8 mouse cellular contexts compared by ENCODE assay signal in the genomic region with DNA sequence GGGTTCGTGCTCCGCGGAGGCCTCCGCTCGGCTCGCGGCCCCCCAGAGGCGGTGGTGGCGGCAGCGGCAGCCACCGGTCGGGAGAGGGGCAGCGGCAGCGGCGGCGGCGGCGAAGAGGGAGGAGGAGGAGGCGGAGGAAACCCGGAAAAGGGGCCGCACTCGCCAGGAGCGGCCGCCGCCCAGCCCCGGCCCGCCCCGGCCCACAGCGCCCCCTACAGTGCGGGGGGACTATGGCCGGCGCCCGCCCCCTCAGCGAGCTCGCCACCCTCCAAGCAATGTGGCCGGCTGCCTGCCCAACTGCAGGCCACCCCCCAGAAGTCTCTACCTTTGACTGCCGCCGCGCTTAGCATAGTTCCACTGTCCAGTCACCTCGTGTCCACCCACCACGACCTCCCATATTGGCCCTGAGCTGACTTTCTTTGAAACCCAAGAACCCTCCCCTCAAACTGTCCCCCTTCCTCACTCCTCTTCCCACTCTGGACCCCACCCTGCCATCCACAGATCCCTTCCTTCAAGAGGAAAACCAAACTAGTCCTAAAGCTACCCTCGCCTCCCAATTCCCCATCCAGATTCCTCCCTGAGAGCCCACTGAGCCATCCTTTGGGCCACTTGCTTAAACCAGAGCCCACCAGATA. TPM values are rescaled to one million over a fixed set of nuclear protein-coding genes. Genes with fewer than 3 reads are reported as not detected.
A peak's percentile ranks its signal among the peaks of the same experiment; 100 is the strongest.
DNase-seq lines count a peak whose midpoint lies in the region; ATAC-seq and TF ChIP-seq lines count a peak whose summit lies in the region.

No protein-coding gene starts in this region.

- H3K27ac ChIP-seq in cerebellum, adult 2 months (ENCODE audit: insufficient read depth, low read length), result no peak overlapping the region
- peak overlapping the region; percentile 45; the same call in 1 of the 2 replicates for H3K27ac ChIP-seq in lung, postnatal 0 days (ENCODE audit: low read length)

- WGBS in cerebellum, adult 2 months, result 1% methylated on average over 37 of the region's 42 CpGs
- under 1% methylated on average over 7 of the region's 42 CpGs for WGBS in lung, postnatal 0 days

- peak overlapping the region; percentile 96 for H3K9ac ChIP-seq in lung, postnatal 0 days (replicated peaks; ENCODE audit: low read depth)

- ATAC-seq in hematopoietic stem cell, adult 5-6 weeks (replicated peaks in 1 of 2; ENCODE audit: insufficient read depth in 1 of 2, low FRiP score in 2 of 2, low TSS enrichment in 1 of 2, low read depth in 1 of 2, poor library complexity in 2 of 2, severe bottlenecking in 2 of 2), result peak; percentile 86 to 87
- ATAC-seq in lung, postnatal 0 days, result peak; percentile 97

- H3K4me1 ChIP-seq in cerebellum, adult 2 months (ENCODE audit: control insufficient read depth, insufficient read depth, low read length), result peaks cover 4% of the 10 kb centered on the region
- peaks cover 9% of the 10 kb centered on the region; the same call in 1 of the 2 replicates for H3K4me1 ChIP-seq in lung, postnatal 0 days (ENCODE audit: insufficient read depth, low read depth, low read length)

- no peaks in the 10 kb centered on the region for H3K9me3 ChIP-seq in lung, postnatal 0 days (ENCODE audit: low read length)

- H3K27me3 ChIP-seq in cerebellum, adult 2 months (ENCODE audit: control insufficient read depth, insufficient read depth, low read length), result no peaks in the 10 kb centered on the region
- no peaks in the 10 kb centered on the region for H3K27me3 ChIP-seq in lung, postnatal 0 days (replicated peaks; ENCODE audit: insufficient read depth, low read length)

- peak overlapping the region; percentile 77 for H3K4me3 ChIP-seq in cerebellum, adult 2 months (replicated peaks; ENCODE audit: insufficient read depth, low read depth, low read length)
- H3K4me3 ChIP-seq in lung, postnatal 0 days (ENCODE audit: low read depth, low read length), result peak overlapping the region; percentile 86

- H3K4me2 ChIP-seq in lung, postnatal 0 days (replicated peaks; ENCODE audit: low read depth, low read length), result peak overlapping the region; percentile 97

- TF ChIP-seq CTCF in cerebellum, adult 2 months (IDR thresholded peaks at IDR 0.05; ENCODE audit: borderline replicate concordance, insufficient read depth, low read depth, low read length), result peak; percentile 38
- peak; percentile 79 for TF ChIP-seq CTCF in lung, postnatal 0 days (IDR thresholded peaks at IDR 0.05)

- no peak for TF ChIP-seq EP300 in lung, postnatal 0 days (IDR thresholded peaks at IDR 0.05)

- peaks cover 7% of the 10 kb centered on the region; the same call in 1 of the 2 replicates for H3K36me3 ChIP-seq in lung, postnatal 0 days (ENCODE audit: insufficient read depth, low read length)

- DNase-seq in MEL-GATA-1-ER (ENCODE audit: extremely low read depth, low read depth), result peak; percentile 14
- DNase-seq in cerebellum, adult 2 months, result peak; percentile 84 to 87
- peak; percentile 63 for DNase-seq in forelimb bud, embryonic 11.5 days (ENCODE audit: low read depth, low spot score)
- peak; percentile 73 for DNase-seq in layer of hippocampus, adult 9-11 months
- peak; percentile 90 for DNase-seq in lung, postnatal 0 days (ENCODE audit: low spot score)
- DNase-seq in ovary, postnatal 10 days (ENCODE audit: low spot score), result peak; percentile 82
- peak; percentile 71 to 91 for DNase-seq in thymus, postnatal 10 days (ENCODE audit: low spot score in 2 of 2)

- no peak for TF ChIP-seq POLR2A in cerebellum, adult 2 months (IDR thresholded peaks at IDR 0.05; ENCODE audit: borderline replicate concordance, insufficient read depth, low read length)

RNA-seq across cellular contexts. Expression of a gene that starts 1.0 kb away (rescaled TPM):
- polyA plus RNA-seq in cerebellum, adult 2 months (2012; rRNA removed), result 37.6 and 38.2 TPM in 2 replicates
- 20.6 and 23.3 TPM in 2 replicates for total RNA-seq in hematopoietic stem cell, adult 5-6 weeks (2017)
- 8.3 and 9.8 TPM in 2 replicates for polyA plus RNA-seq in lung, postnatal 0 days (2015; fragmentation: Nextera tagmentation; extraction: Ambion mirVana)

RNA-seq across cellular contexts. Expression of a gene that starts 45.1 kb away (rescaled TPM):
- 1.1 and 1.2 TPM in 2 replicates for polyA plus RNA-seq in cerebellum, adult 2 months (2012; rRNA removed)
- not detected in 2 replicates for total RNA-seq in hematopoietic stem cell, adult 5-6 weeks (2017)
- 13.1 and 18.1 TPM in 2 replicates for polyA plus RNA-seq in lung, postnatal 0 days (2015; fragmentation: Nextera tagmentation; extraction: Ambion mirVana)

RNA-seq across cellular contexts. Expression of a gene that starts 54.1 kb away (rescaled TPM):
- 76.0 and 76.1 TPM in 2 replicates for polyA plus RNA-seq in cerebellum, adult 2 months (2012; rRNA removed)
- total RNA-seq in hematopoietic stem cell, adult 5-6 weeks (2017), result 83.4 and 115 TPM in 2 replicates
- polyA plus RNA-seq in lung, postnatal 0 days (2015; fragmentation: Nextera tagmentation; extraction: Ambion mirVana), result 126 and 138 TPM in 2 replicates

Comparison
In these comparisons a context has a peak if more than half of its experiments do, and no peak if none do; other contexts are left out.
1. DNase-seq: peak in every context shown above with its lines; median percentile 90 in lung, postnatal 0 days; 86 in cerebellum, adult 2 months; 82 in ovary, postnatal 10 days; 81 in thymus, postnatal 10 days; 73 in layer of hippocampus, adult 9-11 months; 63 in forelimb bud, embryonic 11.5 days; 14 in MEL-GATA-1-ER.